In genomic region chr17:50083937-50084336, GRCm38 (mm10) we compare ENCODE assay signal across 10 mouse cellular contexts.
"Had no signal": no experiment of that assay in that cellular context is flagged by ENCODE, and none has a peak within 500 bp of the region (broad histone marks: within the 10 kb centered on the region; RNA-seq: fewer than 3 reads in every experiment).

No protein-coding gene starts in this region.

- ATAC-seq: liver, postnatal 0 days; midbrain, embryonic 13.5 days; midbrain, embryonic 16.5 days had no signal

- DNase-seq: kidney, adult 18-20 months; kidney, adult 9 months; kidney, postnatal 36 days; left cerebral cortex, postnatal 4 days; liver, postnatal 0 days; lung, postnatal 10 days; lung, postnatal 36 days; right cerebral cortex, postnatal 4 days had no signal
